Mouse (Mus musculus) heart, adult 2 months (tissue): ENCODE data around the gene Slc38a4. TPM values are rescaled to one million over a fixed set of nuclear protein-coding genes. Genes with fewer than 3 reads are reported as not detected.

ENCODE experiments used
- DNase-seq, 2 experiments: peaks; one replicate each; pipeline ENCODE4 v3.0.0; 2021
- H3K27ac ChIP-seq: fragments of 200-600 bp; 2 replicates; pipeline ENCODE4 v1.8.1; 2022
- H3K27me3 ChIP-seq: fragments of 200-500 bp; 2 replicates; pipeline ENCODE4 v1.6.1; 2012; ENCODE audit warnings: mild to moderate bottlenecking, low read length, inconsistent platforms, mixed read lengths; ENCODE audit not compliant: control insufficient read depth, insufficient read depth
- H3K36me3 ChIP-seq: fragments of 200-500 bp; 2 replicates; pipeline ENCODE4 v1.6.1; 2012; ENCODE audit warnings: low read length, inconsistent platforms; ENCODE audit not compliant: control insufficient read depth, insufficient read depth
- H3K4me1 ChIP-seq: fragments of 200-500 bp; 2 replicates; pipeline ENCODE4 v1.6.1; 2011; ENCODE audit warnings: low read length; ENCODE audit not compliant: control insufficient read depth, insufficient read depth
- H3K4me3 ChIP-seq: fragments of 200-600 bp; 2 replicates; pipeline ENCODE4 v1.8.1; 2022
- H3K79me2 ChIP-seq: fragments of 200-500 bp; replicated peaks from 2 replicates; pipeline ENCODE4 v1.6.1; 2012; ENCODE audit warnings: mild to moderate bottlenecking, inconsistent platforms, low read length, moderate library complexity, mixed read lengths; ENCODE audit not compliant: control insufficient read depth, insufficient read depth
- H3K9ac ChIP-seq: fragments of 200-500 bp; 2 replicates; pipeline ENCODE4 v1.6.1; 2012; ENCODE audit warnings: low read depth, mild to moderate bottlenecking, control low read depth, inconsistent platforms, low read length, mixed read lengths
- CTCF ChIP-seq: fragments of 200-600 bp; IDR thresholded peaks from 2 replicates; pipeline ENCODE4 v1.8.1; 2022; ENCODE audit warnings: antibody characterized with exemption, mild to moderate bottlenecking, moderate library complexity
- EP300 ChIP-seq: fragments of 200-500 bp; IDR thresholded peaks from 2 replicates; pipeline ENCODE4 v1.6.1; 2011; ENCODE audit warnings: low read depth, low read length, control low read depth; ENCODE audit not compliant: insufficient read depth
- POLR2A ChIP-seq: fragments of 200-500 bp; IDR thresholded peaks from 2 replicates; pipeline ENCODE4 v1.6.1; 2011; ENCODE audit warnings: mild to moderate bottlenecking, low read depth, low read length, control low read depth; ENCODE audit not compliant: insufficient read depth
- WGBS: fragments of 180-500 bp; shearing (Covaris S2); methylation state at CpG from one replicate; pipeline ENCODE4 v1.1.7; 2018; 5-methylcytosine and 5-hydroxymethylcytosine counted together
- intact Hi-C: fragments of 180-260 bp; cut with DNase I; formaldehyde crosslinking; loops from one replicate; pipeline ENCODE4 v1.15.1; 2025
- polyA plus RNA-seq: library from polyadenylated mRNA; depleted of rRNA; stranded (reverse); fragments of >200 nt; gene quantifications from 2 replicates; pipeline ENCODE4 v1.2.3, GENCODE M21; 2012; rRNA removed
- total RNA-seq, 2 experiments: library from RNA; stranded (reverse); gene quantifications; 2 replicates each; pipeline ENCODE4 v1.2.3; 2021

The Slc38a4 gene
- total and polyA plus RNA-seq, 3 experiments: 5.4 to 7.8 (median 6.0) TPM

DNA sequence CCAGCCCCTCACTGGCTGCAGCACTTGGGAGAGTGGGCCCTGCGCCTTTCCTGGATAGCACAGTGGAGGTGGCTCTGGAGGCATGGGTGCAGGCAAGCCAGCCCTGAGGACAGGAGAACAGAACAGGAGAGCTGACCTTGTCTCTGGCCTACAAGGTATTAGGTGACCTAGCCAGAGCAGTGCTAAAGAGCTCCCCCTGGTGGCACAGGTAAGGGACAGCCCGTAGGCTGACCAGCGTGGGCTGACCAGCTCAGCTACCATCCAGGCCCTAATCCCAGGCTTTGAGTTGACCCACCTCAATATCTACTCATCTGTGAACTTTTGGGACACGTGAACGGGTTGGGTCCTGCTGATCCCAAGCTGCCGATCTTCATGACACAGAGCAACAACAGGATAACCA, 107.3 kb downstream of the Slc38a4 start:
- peak in 1 of 2 experiments; percentile 15 for DNase-seq
- intact Hi-C loops: no loop called here
- 75% methylated on average over 6 of the region's 6 CpGs for WGBS
- H3K36me3 ChIP-seq: no peaks in the 10 kb centered on the region
- no peaks in the 10 kb centered on the region for H3K79me2 ChIP-seq
- H3K27me3 ChIP-seq: no peaks in the 10 kb centered on the region
- no peak overlapping the region for H3K27ac ChIP-seq
- no peak overlapping the region for H3K9ac ChIP-seq
- TF ChIP-seq EP300 (no peak), POLR2A (no peak), CTCF (peak; percentile 73)
- H3K4me3 ChIP-seq: no peak overlapping the region
- no peaks in the 10 kb centered on the region for H3K4me1 ChIP-seq

Other genes starting within 250 kb of the Slc38a4 start
- 1 to 10 TPM; 3.6 to 3.9 TPM for gene Pced1b, start 191.2 kb upstream of the Slc38a4 start, total RNA-seq
- gene Pced1b, start 191.2 kb upstream of the Slc38a4 start, polyA plus RNA-seq: 3.7 and 3.8 TPM in 2 replicates
- gene Amigo2, start 191.3 kb upstream of the Slc38a4 start, total RNA-seq: 1 to 10 TPM; 6.1 to 6.9 TPM
- 2.3 and 3.4 TPM in 2 replicates for gene Amigo2, start 191.3 kb upstream of the Slc38a4 start, polyA plus RNA-seq